Mouse (Mus musculus): ENCODE data around the gene Trip12.
A peak's percentile ranks its signal among the peaks of the same experiment; 100 is the strongest.

Gene Trip12

DNA sequence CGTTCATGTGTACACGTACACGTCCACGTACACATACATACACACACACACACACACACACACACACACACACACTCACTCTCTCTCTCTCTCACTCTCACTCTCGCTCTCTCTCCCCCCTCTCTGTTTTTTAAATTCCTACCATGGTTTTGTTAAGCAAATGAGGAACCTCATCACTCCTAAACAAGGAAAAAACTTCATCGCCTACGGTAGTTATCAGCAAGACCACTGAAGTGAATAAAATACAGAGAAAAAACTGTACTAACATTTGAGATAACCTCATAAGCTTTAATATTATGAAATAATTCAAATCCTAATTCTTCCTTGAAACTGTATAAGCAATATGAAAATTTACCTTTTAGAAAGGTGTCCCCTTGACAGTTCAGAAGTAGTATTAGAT lies 45.0 kb downstream of the Trip12 start:
- no peak for DNase-seq (ENCODE audit: low spot score)

DNA sequence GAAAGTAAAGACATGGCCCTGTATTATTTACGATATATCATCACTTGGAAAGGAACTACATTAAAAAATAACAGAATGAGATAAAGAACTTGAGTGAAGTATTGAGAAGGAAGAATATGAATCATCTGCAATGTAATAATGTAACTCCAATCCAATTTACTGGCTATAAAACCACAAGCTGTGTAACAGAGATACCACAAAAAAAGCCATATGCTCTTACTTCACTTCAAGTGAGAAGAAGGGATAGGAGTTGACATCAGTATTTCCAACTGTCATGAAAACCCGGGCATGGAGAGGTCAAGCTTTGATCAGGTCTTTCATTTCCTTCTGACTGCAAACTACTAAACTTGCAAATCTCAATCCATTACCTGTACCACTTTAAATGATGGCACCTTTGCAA lies 48.9 kb downstream of the Trip12 start:
- DNase-seq (ENCODE audit: low spot score): no peak

DNA sequence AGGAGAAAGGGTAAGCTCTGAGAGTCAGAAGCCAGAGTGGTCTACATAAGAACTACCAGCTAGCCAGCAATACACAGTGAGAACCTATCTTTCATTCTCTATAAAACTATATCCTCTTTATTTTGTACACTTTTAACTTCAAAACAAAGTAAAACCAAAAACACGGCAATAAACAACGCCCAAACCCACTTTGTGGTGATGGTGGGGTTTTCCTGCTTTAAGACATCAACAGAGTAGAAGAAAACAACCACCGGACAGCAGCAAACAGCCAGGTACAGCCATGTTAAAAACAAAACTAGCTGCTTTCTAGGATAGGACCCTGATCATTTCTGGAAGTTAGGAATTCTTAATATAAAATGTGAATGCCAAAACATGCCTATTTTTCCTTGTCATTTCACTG lies 59.7 kb downstream of the Trip12 start:
- DNase-seq (ENCODE audit: low spot score): no peak

DNA sequence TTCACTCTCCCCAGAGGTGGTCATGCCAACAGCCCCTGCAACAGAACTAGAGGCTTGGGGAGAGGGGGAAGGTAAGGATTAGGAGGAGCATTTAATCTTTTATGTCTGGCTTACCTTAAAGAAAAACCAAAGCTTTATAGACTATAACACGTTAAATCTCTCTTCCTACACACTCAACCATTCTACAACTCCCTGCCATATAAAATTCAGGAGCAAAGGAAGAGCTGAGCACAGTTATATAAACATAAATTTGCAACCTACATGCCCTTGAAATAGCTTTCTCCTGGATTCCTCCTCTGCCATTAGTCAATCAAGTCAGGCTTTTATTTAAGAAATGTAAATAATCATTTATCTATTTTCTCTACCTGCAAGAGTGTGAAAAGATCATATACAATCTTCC lies 62.9 kb downstream of the Trip12 start:
- no peak for DNase-seq (ENCODE audit: low spot score)

DNA sequence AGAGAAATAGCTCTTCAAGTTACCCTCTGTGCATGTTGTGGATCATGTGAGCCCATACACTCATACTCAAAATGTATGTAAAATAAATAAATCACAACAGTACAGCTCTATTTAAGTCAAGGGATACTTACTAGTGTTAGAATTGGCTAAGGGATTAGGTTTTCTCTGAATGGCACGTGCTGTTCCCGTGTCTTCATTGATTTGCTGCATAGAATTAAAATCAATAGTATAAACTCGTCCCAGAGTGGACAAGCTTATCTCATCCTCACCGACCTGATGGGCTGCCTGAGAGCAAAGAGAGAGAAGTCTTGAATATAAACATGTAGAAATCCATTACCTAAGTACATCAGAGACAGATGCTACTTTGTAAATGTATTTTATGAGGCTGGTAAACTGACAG lies 81.5 kb downstream of the Trip12 start:
- DNase-seq (ENCODE audit: low spot score): no peak

DNA sequence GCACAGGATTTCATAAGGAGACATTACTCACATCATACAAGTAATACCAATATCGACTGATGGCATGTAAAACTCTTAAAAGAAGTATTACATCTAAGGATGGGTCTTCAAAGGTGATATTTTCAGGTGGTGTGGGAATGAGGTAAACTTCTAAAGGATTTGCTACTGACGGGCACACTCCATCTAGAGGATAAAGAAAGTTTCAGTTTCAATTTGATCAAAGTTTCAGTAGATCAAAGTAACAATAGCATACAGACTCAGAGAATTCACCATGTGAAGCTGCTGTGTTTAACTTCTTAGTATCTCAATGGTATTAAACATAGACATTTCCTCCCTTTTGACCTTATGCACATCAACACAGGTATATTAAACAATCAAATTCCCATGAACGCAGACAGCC lies 98.2 kb downstream of the Trip12 start:
- DNase-seq (ENCODE audit: low spot score): no peak

DNA sequence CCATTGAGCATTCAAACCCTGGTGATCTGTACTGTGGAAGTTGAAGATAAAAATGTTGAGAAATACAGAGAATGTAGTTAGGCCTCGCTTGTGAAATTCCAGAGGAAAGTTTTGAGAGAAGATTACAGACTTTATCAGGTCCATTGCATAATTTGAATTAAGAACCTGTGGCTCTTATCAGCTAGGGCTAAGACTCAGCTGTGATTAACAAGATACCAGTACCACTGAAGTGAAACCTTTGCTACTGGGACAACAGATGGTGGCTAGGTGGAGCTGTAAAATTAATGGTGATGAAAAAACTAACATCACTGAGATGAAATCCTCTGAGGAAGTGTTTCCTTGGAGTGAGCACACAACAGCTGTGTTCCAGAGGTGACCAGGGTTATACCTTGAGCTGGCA lies 100.2 kb downstream of the Trip12 start:
- DNase-seq (ENCODE audit: low spot score): no peak

DNA sequence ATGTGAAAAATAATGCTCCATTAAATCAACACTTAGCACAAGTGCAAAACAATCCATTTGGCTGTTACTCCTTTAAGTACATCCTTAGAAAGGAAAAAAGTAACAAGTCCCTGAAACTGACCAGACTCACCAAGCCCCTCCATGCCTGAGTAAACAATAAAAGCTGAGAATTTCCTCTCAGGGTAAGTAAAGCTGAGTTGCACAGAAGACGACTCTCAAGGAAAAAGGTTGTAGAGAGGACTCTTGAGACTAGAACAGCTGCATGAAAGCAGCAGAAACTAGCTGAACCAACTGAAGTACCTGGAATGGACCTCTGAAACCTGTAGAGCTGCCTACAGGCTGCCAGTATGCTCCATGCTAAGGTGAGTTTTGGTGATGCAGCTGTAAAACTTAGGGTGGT lies 103.2 kb downstream of the Trip12 start:
- no peak for DNase-seq (ENCODE audit: low spot score)

DNA sequence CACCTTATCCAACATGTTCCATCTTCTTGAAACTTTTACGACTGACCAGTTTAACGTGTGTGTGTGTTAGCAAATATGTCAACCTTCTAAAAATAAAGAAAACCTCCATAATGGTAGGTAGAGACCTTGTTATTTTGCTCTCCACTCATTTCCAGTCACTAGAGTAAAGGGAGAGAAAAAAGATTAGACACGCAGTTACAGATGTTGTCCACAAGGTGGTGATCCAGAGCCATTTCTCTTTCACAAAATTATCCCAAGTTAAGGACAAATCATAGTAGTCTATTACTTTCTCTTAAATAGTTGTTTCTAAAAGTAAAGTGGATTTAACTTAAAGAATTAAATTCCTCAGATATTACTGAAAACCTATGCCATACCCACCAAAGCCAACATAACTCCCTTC lies 106.5 kb downstream of the Trip12 start:
- DNase-seq (ENCODE audit: low spot score): peak; percentile 50

DNA sequence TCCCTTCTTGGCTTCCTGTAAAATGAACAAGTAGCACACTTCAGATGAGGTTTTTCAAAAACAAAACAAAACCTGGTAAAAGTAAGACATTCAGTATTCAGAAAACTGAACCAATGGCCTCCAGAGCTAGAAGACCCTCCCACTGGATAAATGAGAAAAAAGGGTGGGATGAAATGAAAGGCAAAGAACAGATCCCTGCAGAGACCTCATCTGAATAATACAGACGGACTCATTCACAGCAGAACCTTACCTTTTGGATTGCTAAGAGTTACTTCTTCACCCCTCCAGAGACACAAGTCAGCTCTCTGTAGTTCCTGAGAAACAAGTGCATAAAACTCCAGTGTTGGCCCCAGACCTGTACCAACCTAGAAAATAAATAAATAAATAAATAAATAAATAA lies 108.6 kb downstream of the Trip12 start:
- DNase-seq (ENCODE audit: low spot score): no peak

DNA sequence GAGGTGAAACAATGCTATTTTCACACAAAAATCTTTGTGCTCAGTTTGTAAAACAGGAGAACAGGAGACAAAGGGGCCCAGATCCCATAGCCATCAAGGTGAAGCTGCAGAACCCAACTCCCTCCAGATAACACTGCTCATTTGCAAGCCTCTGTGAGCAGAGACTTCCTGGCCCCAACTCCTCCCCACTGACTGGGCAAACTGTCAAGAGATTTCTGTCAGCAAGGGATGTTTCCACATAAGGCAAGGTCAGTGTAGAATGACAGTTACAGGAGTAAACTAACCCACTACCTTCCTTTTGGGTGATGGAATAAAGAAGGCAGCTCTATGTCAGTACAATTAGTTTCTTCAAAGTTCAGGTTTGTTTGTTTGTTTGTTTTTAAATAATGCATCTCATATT lies 117.5 kb downstream of the Trip12 start:
- no peak for DNase-seq (ENCODE audit: low spot score)

DNA sequence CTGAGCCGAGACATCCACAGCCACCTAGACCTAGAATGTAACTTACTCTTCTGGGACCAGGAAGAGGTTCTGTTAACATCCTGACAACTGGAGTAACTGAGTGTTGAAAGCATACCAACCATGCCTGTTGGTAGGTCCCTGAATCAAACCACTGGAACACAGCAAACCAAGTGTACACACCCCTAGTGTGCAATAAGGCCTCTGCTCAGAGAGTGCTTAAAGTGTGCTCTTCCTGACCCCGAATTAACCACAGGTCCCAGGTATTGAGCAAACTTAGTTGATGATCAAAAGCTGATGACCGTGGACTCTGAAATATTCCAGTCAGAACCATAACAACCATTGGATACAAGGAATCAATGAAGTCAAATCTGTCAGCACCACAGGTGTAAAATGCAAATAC lies 117.9 kb downstream of the Trip12 start:
- no peak for DNase-seq (ENCODE audit: low spot score)

DNA sequence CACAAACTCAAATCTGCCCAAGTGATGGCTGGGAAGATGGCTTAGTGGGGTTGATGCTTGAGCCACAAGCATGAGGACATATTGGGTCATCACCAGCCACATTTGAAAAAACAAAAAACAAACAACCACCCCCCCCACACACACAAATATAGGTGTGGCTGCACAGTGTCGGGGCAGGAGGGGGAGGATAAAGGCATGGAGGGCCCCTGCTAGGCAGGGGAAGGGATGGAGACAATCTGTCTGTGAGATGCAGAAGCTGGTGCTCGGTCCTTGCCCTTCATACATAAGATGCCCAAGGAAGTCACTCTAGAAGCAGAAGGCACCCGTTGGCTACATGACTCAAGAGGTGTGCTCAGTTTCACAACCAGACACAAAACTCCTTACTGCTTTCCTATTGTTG lies 118.4 kb downstream of the Trip12 start:
- DNase-seq (ENCODE audit: low spot score): no peak

DNA sequence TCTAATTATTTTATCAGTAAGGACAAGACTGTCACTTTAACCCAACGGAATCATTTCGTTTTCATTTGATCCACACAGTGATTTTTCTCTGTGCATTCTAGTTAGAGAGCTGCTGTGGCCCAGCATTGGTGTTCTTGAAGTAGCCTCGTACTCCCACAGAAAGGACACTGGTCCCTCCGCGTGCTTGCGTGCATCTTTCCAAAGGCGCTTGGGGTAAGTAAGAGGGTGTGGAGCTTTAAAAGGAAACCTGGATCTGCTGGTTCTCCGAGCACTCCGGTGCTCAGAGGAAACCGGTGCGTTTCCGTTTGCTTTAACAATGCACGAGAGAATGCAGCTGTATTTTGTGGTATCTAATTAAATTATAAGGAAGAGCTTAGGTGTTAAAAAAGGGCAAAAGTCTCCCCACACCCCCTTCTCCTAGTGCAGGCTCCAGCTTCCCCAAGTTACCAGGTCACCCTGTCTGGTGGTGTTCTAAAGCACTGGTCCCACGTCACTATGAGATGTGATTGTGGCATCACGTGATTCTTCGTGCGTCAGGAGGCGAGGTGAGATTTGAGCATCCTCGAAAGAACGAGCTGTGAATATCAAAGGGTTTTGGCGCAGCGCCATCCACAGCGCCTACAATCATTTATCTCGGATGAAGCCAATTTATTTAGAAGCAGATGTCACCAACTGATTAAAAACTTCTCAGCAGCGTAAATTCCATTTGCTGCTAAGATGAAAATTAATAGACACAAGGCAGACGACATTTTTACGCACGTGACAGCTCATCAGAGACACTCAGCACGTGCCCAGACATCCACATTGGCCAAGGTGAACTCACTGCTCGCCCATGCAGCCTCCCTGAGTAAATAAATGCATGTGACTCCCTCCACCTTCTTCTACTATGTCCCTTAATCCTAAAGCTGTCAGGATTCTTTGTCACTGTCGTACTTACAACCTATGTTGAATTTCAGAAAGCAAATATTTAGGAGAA lies 130.2 kb downstream of the Trip12 start:
- peak; percentile 23 for DNase-seq (ENCODE audit: low spot score)

DNA sequence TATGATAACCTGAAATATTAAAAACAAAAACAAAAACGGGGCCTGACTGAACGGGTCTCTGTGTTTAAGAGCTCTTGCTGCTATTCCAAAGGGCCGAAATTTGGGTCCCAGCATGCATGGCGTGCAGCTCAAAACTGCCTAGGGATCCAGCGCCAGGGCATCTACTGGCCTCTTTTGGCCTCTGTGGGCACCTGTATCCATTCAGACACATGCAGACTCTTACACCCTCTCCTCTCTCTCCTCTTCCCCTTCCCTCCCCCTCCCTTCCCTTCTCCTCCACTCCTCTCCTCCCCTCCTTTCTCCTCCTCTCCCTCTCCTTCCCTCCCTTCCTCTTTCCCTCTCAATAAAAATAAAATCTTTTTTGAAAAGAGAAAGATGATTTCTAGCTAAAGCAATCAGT lies 130.9 kb downstream of the Trip12 start:
- DNase-seq (ENCODE audit: low spot score): peak; percentile 47

DNA sequence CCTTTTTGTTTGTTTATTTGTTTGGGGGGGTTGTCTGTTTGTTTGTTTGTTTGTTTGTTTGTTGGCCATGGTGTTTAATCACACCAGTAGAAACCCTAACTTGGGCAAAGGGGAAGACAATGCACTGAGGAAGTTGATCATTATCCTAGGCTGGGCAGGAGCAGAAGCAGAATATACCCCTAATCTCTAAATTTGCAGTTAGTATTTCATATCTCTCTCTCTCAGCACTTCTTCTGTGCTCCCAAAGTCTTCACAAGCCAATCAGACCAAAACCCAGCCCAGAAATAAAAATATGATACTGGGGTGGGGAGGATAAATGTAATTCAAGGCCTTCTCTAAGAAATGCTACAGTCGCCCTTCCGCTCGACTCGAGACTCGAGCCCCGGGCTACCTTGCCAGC lies 140.1 kb downstream of the Trip12 start:
- no peak for DNase-seq (ENCODE audit: low spot score)

DNA sequence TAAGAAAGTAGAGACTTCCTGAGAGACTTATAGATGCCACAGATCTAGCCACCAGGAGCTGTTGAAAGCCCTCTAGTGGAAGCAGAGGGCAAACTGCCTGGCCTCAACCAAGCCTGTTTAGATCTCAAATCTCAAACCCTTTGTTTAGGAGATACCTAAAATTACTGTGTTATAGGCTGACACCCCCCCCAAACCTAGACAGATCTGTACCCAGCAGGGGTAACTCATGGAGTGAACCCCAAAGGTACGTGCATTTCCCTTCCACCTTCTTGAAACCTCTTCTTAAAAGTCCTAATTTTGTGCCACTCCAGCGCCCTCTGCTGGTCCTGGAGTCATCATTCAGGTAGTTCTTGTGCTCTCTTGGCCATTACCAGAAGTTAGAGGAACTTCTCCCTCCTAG lies 143.2 kb downstream of the Trip12 start:
- DNase-seq (ENCODE audit: low spot score): peak; percentile 80

DNA sequence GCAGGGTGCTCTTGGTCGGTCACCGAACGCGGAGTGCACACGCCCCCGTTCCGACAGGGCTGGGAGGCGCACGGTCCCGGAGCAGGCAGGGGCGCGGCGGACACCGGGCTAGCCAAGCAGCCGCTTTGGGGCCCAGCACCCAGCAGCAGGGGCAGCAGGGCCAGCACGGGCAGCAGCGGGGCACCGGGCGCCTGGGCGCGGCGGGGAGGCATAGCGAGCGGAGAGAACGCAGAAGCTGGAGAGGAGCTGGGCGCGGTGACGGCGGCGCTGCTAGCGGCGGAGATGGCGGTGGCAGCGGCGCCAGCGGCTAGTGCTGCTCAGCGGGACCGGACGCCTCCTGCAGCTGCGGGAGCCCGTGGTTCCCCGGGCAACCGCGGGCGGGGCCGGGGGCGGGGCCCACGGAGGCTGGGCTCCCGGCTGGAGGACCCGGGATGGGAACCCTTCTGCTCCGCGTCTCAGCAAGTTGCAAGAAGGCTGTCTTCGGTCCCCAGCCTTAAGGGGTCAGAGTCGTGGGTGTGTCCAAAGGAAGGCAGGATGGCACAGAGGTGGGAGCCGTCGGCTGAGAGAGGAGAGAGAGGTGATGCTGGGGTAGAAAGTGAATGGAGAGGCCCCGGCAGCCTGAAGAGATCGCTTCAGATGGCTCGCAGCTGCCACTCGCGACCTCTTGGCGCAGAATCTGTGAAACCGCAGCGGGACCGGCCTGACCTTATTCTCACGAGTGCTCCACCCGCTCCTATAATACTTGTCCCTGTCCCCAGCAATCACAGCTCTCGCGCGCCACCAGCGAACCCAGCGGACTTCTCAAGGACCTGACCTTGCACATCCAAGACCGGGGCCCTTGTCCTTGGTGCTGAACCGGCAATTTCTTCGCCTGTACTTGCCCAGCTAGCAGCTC lies 144.6 kb downstream of the Trip12 start, which contains the start of gene Dner:
Gene Dner (minus strand): TSS at position 705 of the 895 bp plus-strand sequence.
- DNase-seq (ENCODE audit: low spot score): peak; percentile 94

DNA sequence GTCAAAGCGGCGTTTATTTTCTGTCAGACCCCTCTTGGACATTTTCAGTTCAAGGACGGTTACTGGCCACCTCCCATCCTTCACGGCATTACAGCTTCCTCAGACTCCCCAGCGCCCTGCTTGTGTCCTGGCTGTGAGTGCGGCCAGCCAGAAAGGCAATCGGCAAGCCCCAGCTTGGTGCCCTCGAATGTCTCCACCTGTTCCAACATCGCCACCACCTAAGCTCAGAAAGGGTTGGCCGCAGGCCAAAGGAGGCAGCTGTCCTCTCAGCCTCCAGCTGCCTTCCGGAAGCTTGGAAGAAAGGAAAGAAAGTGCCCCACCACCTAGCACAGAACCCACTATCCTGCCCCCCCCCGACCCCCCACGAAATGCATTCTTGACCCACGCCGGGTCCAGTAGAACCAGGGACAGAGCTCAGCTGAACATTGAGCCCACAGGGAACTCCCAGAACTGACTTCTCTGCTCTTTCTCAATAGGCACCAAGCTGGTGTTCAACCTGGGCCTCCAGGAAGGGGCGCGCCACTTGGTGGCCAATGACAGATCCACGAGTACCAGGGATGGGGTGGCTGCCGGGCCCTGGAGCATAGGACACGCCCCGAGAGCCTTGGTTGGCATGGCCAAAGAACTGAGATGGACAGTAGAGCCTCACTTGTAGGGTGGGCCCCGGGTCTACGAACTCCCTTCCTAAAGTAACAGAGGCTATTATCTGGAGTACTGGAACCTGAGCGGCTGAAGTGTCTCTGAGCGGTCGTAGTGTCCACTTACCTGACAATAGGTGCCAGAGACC lies 145.4 kb downstream of the Trip12 start:
- peak; percentile 39 for DNase-seq (ENCODE audit: low spot score)

DNA sequence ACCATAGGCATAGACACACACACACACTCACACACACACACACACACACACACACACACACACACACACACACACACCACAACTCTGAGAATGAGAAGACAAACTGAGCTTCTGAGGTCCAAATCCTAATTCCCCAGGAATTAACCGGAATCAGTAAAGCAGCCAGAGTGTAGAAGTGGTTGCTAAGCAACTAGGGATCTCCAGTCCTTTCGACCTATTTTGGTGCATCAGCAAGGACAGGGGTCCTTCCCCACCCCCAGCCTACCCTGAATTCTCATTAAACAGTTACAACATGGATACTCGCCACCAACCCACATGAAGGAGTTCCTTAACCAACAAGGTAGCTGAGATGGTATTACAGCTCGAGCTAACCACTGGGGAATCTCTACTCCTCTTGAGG lies 162.4 kb downstream of the Trip12 start:
- no peak for DNase-seq (ENCODE audit: low spot score)

Data from embryo, embryonic 10.5 days (tissue).